Mouse (Mus musculus) MEL (cell line): ENCODE measurements around the gene Gm20441. TPM values are rescaled to one million over a fixed set of nuclear protein-coding genes. Genes with fewer than 3 reads are reported as not detected.

ENCODE experiments used
- DNase-seq: peaks from one replicate; pipeline ENCODE4 v3.0.0; 2011; ENCODE audit warnings: low read depth, low spot score
- H3K27ac ChIP-seq: 2 replicates; pipeline ENCODE4 v1.5.1; 2012; ENCODE audit warnings: low read depth, mild to moderate bottlenecking, control low read depth, low read length, moderate library complexity; ENCODE audit not compliant: control insufficient read depth
- H3K27me3 ChIP-seq, 2 experiments: fragments of 150-350 bp in 1 of 2; sonication (generic) in 1 of 2; 2 replicates each; pipeline ENCODE4 v1.6.1; 2012; ENCODE audit warnings: low read length in 2 of 2, mild to moderate bottlenecking in 2 of 2, improper control_type of control experiment in 1 of 2, moderate library complexity in 1 of 2; ENCODE audit not compliant: insufficient read depth in 2 of 2, control insufficient read depth in 1 of 2
- H3K36me3 ChIP-seq, 2 experiments: 2 replicates each; pipeline ENCODE4 v1.6.1; 2012 to 2014; ENCODE audit warnings: low read length in 2 of 2, improper control_type of control experiment in 1 of 2, inconsistent platforms in 1 of 2, mild to moderate bottlenecking in 1 of 2; ENCODE audit not compliant: insufficient read depth in 2 of 2, control insufficient read depth in 1 of 2
- H3K4me1 ChIP-seq, 2 experiments: fragments of 150-350 bp in 1 of 2; sonication (generic) in 1 of 2; 2 replicates each; pipeline ENCODE4 v1.6.1; 2012; ENCODE audit warnings: low read length in 2 of 2, improper control_type of control experiment in 1 of 2, mild to moderate bottlenecking in 1 of 2; ENCODE audit not compliant: insufficient read depth in 2 of 2, control insufficient read depth in 1 of 2
- H3K4me3 ChIP-seq, 2 experiments: fragments of 150-350 bp in 1 of 2; sonication (generic) in 1 of 2; 2 replicates each; pipeline ENCODE4 v1.5.1; 2012; ENCODE audit warnings: low read depth in 2 of 2, low read length in 2 of 2, mild to moderate bottlenecking in 2 of 2, moderate library complexity in 2 of 2, control low read depth in 1 of 2, improper control_type of control experiment in 1 of 2; ENCODE audit not compliant: control insufficient read depth in 1 of 2, insufficient read depth in 1 of 2
- H3K79me2 ChIP-seq: 2 replicates; pipeline ENCODE4 v1.6.1; 2012; ENCODE audit warnings: mild to moderate bottlenecking, low read length, moderate library complexity; ENCODE audit not compliant: control insufficient read depth, poor library complexity, insufficient read depth
- H3K9ac ChIP-seq: 2 replicates; pipeline ENCODE4 v1.6.1; 2012; ENCODE audit warnings: low read depth, mild to moderate bottlenecking, control low read depth, low read length, moderate library complexity; ENCODE audit not compliant: control insufficient read depth, poor library complexity, severe bottlenecking
- H3K9me3 ChIP-seq: fragments of 150-350 bp; sonication (generic); replicated peaks from 2 replicates; pipeline ENCODE4 v1.6.1; 2012; ENCODE audit warnings: mild to moderate bottlenecking, low read length, improper control_type of control experiment, moderate library complexity; ENCODE audit not compliant: insufficient read depth
- BHLHE40 ChIP-seq: IDR thresholded peaks from 2 replicates; pipeline ENCODE4 v1.6.1; 2012; ENCODE audit warnings: low read depth, mild to moderate bottlenecking, inconsistent platforms, low read length, improper control_type of control experiment, borderline replicate concordance
- CHD1 ChIP-seq: IDR thresholded peaks from 2 replicates; pipeline ENCODE4 v1.6.1; 2012; ENCODE audit warnings: low read depth, mild to moderate bottlenecking, inconsistent platforms, low read length, improper control_type of control experiment
- CHD2 ChIP-seq: IDR thresholded peaks from 2 replicates; pipeline ENCODE4 v1.6.1; 2011; ENCODE audit warnings: low read length, improper control_type of control experiment
- CTCF ChIP-seq, 3 experiments: IDR thresholded peaks in 2 of 3; conservative IDR thresholded peaks in 1 of 3; 2 replicates each; pipeline ENCODE4 v1.5.1; 2011 to 2012; ENCODE audit warnings: low read length in 3 of 3, low read depth in 2 of 3, mild to moderate bottlenecking in 2 of 3, improper control_type of control experiment in 1 of 3, inconsistent platforms in 1 of 3, mixed read lengths in 1 of 3, moderate library complexity in 1 of 3; ENCODE audit not compliant: control insufficient read depth in 1 of 3, insufficient read depth in 1 of 3, poor library complexity in 1 of 3, severe bottlenecking in 1 of 3
- E2F4 ChIP-seq: IDR thresholded peaks from 2 replicates; pipeline ENCODE4 v1.6.1; 2011; ENCODE audit warnings: low read depth, low read length, improper control_type of control experiment, borderline replicate concordance
- EP300 ChIP-seq, 2 experiments: IDR thresholded peaks; 2 replicates each; pipeline ENCODE4 v1.6.1; 2011; ENCODE audit warnings: improper control_type of control experiment in 2 of 2, low read length in 2 of 2, low read depth in 1 of 2, mild to moderate bottlenecking in 1 of 2
- ETS1 ChIP-seq: IDR thresholded peaks from 2 replicates; pipeline ENCODE4 v1.6.1; 2012; ENCODE audit warnings: low read depth, mild to moderate bottlenecking, inconsistent platforms, low read length, improper control_type of control experiment, moderate library complexity
- GABPA ChIP-seq: IDR thresholded peaks from 2 replicates; pipeline ENCODE4 v1.6.1; 2012; ENCODE audit warnings: low read depth, mild to moderate bottlenecking, inconsistent platforms, low read length, improper control_type of control experiment, moderate library complexity
- HCFC1 ChIP-seq: IDR thresholded peaks from 2 replicates; pipeline ENCODE4 v1.6.1; 2012; ENCODE audit warnings: low read depth, mild to moderate bottlenecking, inconsistent platforms, low read length, improper control_type of control experiment, moderate library complexity
- JUND ChIP-seq: IDR thresholded peaks from 2 replicates; pipeline ENCODE4 v1.6.1; 2011; ENCODE audit warnings: low read depth, mild to moderate bottlenecking, improper control_type of control experiment, low read length
- MAFK ChIP-seq: IDR thresholded peaks from 2 replicates; pipeline ENCODE4 v1.6.1; 2011; ENCODE audit warnings: low read depth, mild to moderate bottlenecking, low read length, improper control_type of control experiment, borderline replicate concordance
- MYB ChIP-seq: IDR thresholded peaks from 2 replicates; pipeline ENCODE4 v1.6.1; 2011; ENCODE audit warnings: mild to moderate bottlenecking, low read depth, low read length, improper control_type of control experiment
- POLR2A ChIP-seq, 2 experiments: IDR thresholded peaks; 2 replicates each; pipeline ENCODE4 v1.6.1; 2011 to 2012; ENCODE audit warnings: low read length in 2 of 2, mild to moderate bottlenecking in 2 of 2, control low read depth in 1 of 2, improper control_type of control experiment in 1 of 2, low read depth in 1 of 2, moderate library complexity in 1 of 2; ENCODE audit not compliant: control insufficient read depth in 1 of 2, insufficient read depth in 1 of 2, poor library complexity in 1 of 2
- POLR2AphosphoS2 ChIP-seq: IDR thresholded peaks from 2 replicates; pipeline ENCODE4 v1.6.1; 2011; ENCODE audit warnings: low read length, improper control_type of control experiment
- POLR2AphosphoS5 ChIP-seq: IDR thresholded peaks from 2 replicates; pipeline ENCODE4 v1.6.1; 2012; ENCODE audit warnings: low read depth, borderline replicate concordance, mild to moderate bottlenecking, inconsistent platforms, low read length, moderate library complexity, mixed read lengths
- RAD21 ChIP-seq: IDR thresholded peaks from 2 replicates; pipeline ENCODE4 v1.6.1; 2011; ENCODE audit warnings: mild to moderate bottlenecking, low read depth, low read length, improper control_type of control experiment
- SIN3A ChIP-seq: IDR thresholded peaks from 2 replicates; pipeline ENCODE4 v1.6.1; 2012; ENCODE audit warnings: low read length, improper control_type of control experiment, inconsistent platforms
- TBP ChIP-seq: IDR thresholded peaks from 2 replicates; pipeline ENCODE4 v1.8.0; 2011; ENCODE audit warnings: low read depth, low read length, improper control_type of control experiment
- TCF12 ChIP-seq: IDR thresholded peaks from 2 replicates; pipeline ENCODE4 v1.6.1; 2014; ENCODE audit warnings: low read depth, mild to moderate bottlenecking, inconsistent platforms, low read length, improper control_type of control experiment, moderate library complexity
- UBTF ChIP-seq: IDR thresholded peaks from 2 replicates; pipeline ENCODE4 v1.6.1; 2012; ENCODE audit warnings: low read depth, mild to moderate bottlenecking, inconsistent platforms, low read length, improper control_type of control experiment, moderate library complexity, borderline replicate concordance; ENCODE audit not compliant: insufficient read depth
- USF1 ChIP-seq: IDR thresholded peaks from 2 replicates; pipeline ENCODE4 v1.6.1; 2014; ENCODE audit warnings: low read depth, mild to moderate bottlenecking, inconsistent platforms, low read length, improper control_type of control experiment, moderate library complexity
- USF2 ChIP-seq, 2 experiments: IDR thresholded peaks; 2 replicates each; pipeline ENCODE4 v1.6.1; 2011 to 2012; ENCODE audit warnings: improper control_type of control experiment in 2 of 2, low read length in 2 of 2, borderline replicate concordance in 1 of 2, inconsistent platforms in 1 of 2, low read depth in 1 of 2, mild to moderate bottlenecking in 1 of 2; ENCODE audit not compliant: insufficient read depth in 1 of 2
- ZC3H11A ChIP-seq: IDR thresholded peaks from 2 replicates; pipeline ENCODE4 v1.6.1; 2012; ENCODE audit warnings: low read depth, mild to moderate bottlenecking, inconsistent platforms, low read length, improper control_type of control experiment
- ZKSCAN1 ChIP-seq: IDR thresholded peaks from 2 replicates; pipeline ENCODE4 v1.6.1; 2012; ENCODE audit warnings: low read depth, mild to moderate bottlenecking, inconsistent platforms, low read length, improper control_type of control experiment, moderate library complexity
- ZNF384 ChIP-seq: IDR thresholded peaks from 2 replicates; pipeline ENCODE4 v1.6.1; 2012; ENCODE audit warnings: low read depth, mild to moderate bottlenecking, inconsistent platforms, low read length, improper control_type of control experiment
- polyA plus RNA-seq, 2 experiments: library from polyadenylated mRNA; stranded (reverse) in 1 of 2; unstranded in 1 of 2; fragments of >175 nt in 1 of 2; fragments of >200 nt in 1 of 2; gene quantifications; 2 replicates each; pipeline versions ENCODE4 v1.2.1 to v1.2.4; 2012; ENCODE audit warnings: low replicate concordance in 2 of 2, low read depth in 1 of 2; ENCODE audit not compliant: insufficient read length in 2 of 2, insufficient read depth in 1 of 2, missing spikeins in 1 of 2
- total RNA-seq: library from RNA; depleted of rRNA; stranded (reverse); fragments of 300-350 nt; gene quantifications from 2 replicates; pipeline ENCODE4 v1.2.3, GENCODE M21; 2012

The Gm20441 gene
- total and polyA plus RNA-seq, 3 experiments = not detected

DNA sequence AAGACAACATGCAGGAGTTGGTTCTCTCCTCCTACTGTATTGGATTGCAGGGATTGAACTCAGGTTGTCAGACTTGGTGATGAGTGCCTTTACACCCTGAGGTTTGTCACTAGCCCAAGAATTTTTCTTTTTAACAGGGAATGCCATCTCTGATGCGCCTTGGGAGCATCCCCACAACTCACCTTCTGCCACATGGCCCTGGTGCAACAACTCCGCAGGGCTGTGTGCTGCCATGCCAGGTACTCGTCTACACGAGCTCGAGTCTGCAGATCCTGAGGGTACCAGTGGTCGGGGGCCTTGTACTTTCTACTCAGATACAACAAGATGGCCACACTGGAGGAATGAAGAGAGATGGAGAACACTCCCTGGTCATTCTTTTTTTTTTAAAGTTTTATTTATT lies 4.2 kb downstream of the Gm20441 start:
- Histone ChIP-seq H3K4me3 (no peak overlapping the region), H3K79me2 (peaks cover 2% of the 10 kb centered on the region; the same call in 1 of the 2 replicates), H3K36me3 (peaks cover 0 to 9% of the 10 kb centered on the region in 2 experiments; a peak in 2 of 4 replicates), H3K4me1 (peaks cover 0 to 16% of the 10 kb centered on the region in 2 experiments; a peak in 3 of 4 replicates), H3K9me3 (no peaks in the 10 kb centered on the region), H3K9ac (no peak overlapping the region), H3K27ac (no peak overlapping the region), H3K27me3 (no peaks in the 10 kb centered on the region)
- DNase-seq = no peak
- TF ChIP-seq POLR2A (IDR thresholded peaks at IDR 0.05; ENCODE audit: control insufficient read depth in 1 of 2, insufficient read depth in 1 of 2, low read depth in 1 of 2, low read length in 2 of 2, poor library complexity in 1 of 2) (no peak), ETS1 (no peak), CHD2 (no peak), USF1 (no peak), ZNF384 (no peak), EP300 (IDR thresholded peaks at IDR 0.05; ENCODE audit: low read depth in 1 of 2, low read length in 2 of 2) (no peak), BHLHE40 (no peak), POLR2AphosphoS5 (no peak), RAD21 (no peak), TCF12 (no peak), JUND (no peak), USF2 (IDR thresholded peaks at IDR 0.05; ENCODE audit: borderline replicate concordance in 1 of 2, insufficient read depth in 1 of 2, low read depth in 1 of 2, low read length in 2 of 2) (no peak), SIN3A (no peak), MAFK (no peak), ZKSCAN1 (no peak), UBTF (no peak)

DNA sequence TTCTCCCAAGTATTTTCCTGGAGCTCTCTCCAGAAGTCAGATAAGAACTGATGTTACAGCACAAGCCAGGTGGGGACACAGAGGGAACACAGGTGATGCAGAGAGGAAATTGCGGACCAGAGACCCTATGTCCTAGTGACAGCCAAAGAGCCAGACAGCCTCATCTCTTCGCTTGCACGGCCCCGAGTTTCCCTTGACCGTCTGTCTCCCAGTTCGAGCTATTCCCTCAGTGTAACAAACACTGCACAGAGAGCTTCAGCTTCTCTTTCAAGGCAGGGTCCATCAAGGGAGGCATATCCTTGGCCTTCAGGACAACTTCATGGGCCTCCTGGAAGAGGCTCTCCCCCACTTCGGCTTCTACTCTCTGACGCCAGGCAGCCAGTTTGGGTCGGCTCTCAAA lies 6.2 kb downstream of the Gm20441 start:
- Histone ChIP-seq H3K36me3 (peaks cover 0 to 5% of the 10 kb centered on the region in 2 experiments; a peak in 2 of 4 replicates), H3K9me3 (no peaks in the 10 kb centered on the region), H3K4me1 (peaks cover 0 to 6% of the 10 kb centered on the region in 2 experiments; a peak in 2 of 4 replicates), H3K27ac (no peak overlapping the region), H3K27me3 (no peaks in the 10 kb centered on the region), H3K9ac (no peak overlapping the region), H3K79me2 (peaks cover 2% of the 10 kb centered on the region; the same call in 1 of the 2 replicates), H3K4me3 (no peak overlapping the region)
- TF ChIP-seq BHLHE40 = no peak
- no peak for TF ChIP-seq USF1
- TF ChIP-seq MYB = no peak
- TF ChIP-seq GABPA = no peak
- no peak for TF ChIP-seq SIN3A
- TF ChIP-seq E2F4 = no peak
- TF ChIP-seq TBP = no peak
- no peak for TF ChIP-seq CHD1
- no peak for TF ChIP-seq RAD21
- TF ChIP-seq POLR2AphosphoS2 = no peak
- no peak for TF ChIP-seq TCF12
- no peak for TF ChIP-seq CTCF (IDR thresholded peaks at IDR 0.05 in 2 of 3, conservative IDR thresholded peaks at IDR 0.05 in 1 of 3; ENCODE audit: control insufficient read depth in 1 of 3, insufficient read depth in 1 of 3, low read depth in 2 of 3, low read length in 3 of 3, poor library complexity in 1 of 3, severe bottlenecking in 1 of 3)
- no peak for TF ChIP-seq ZC3H11A
- TF ChIP-seq HCFC1 = no peak
- no peak for TF ChIP-seq MAFK
- no peak for DNase-seq
